Mouse (Mus musculus): ENCODE measurements around the gene Prkca.

- TF ChIP-seq CHD2 (IDR thresholded peaks at IDR 0.05; ENCODE audit: low read depth, low read length) (no peak), MAFK (IDR thresholded peaks at IDR 0.05; ENCODE audit: insufficient read depth, low read depth, low read length) (no peak), ZNF384 (IDR thresholded peaks at IDR 0.05; ENCODE audit: low read depth, low read length) (no peak), ZC3H11A (IDR thresholded peaks at IDR 0.05; ENCODE audit: borderline replicate concordance, low read depth, low read length) (no peak), HCFC1 (IDR thresholded peaks at IDR 0.05; ENCODE audit: borderline replicate concordance, insufficient read depth, low read length) (no peak)
Measured at GRCm38 (mm10) chr11:108312516-108312915, 31.2 kb downstream of the Prkca start.
